18 mouse cellular contexts compared by ENCODE assay signal in the genomic region with DNA sequence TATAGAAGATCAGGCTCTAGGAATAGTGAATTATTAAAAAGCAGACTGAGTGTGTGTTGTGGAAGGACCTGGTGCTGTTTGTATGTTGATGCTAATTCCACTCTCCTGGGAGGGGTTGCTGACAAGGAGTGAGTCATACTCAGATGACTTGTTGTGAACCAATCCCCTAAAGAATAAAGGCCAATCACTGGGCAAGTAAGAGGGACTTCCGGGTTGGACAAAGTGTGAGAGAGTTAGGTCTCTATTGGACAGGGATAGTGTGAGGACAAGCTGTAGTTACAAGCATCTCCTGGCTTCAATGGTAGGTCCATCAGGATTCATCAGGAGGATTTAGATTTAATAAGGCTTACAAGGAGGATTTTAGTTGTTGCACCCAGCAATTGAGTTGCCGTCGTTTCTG.
"Had no signal": no experiment of that assay in that cellular context is flagged by ENCODE, and none has a peak within 500 bp of the region (broad histone marks: within the 10 kb centered on the region; RNA-seq: fewer than 3 reads in every experiment).

No protein-coding gene starts in this region.

- H3K4me1 ChIP-seq: limb, embryonic 12.5 days; limb, embryonic 15.5 days; midbrain, embryonic 12.5 days; midbrain, embryonic 15.5 days; neural tube, embryonic 12.5 days; neural tube, embryonic 15.5 days; stomach, embryonic 15.5 days had no signal

- DNase-seq: kidney, postnatal 14 days; kidney, postnatal 4 days; left cerebral cortex, postnatal 4 days; liver, postnatal 0 days; lung, embryonic 14.5 days; right cerebral cortex, postnatal 25 days; spleen, adult 18-20 months; thymus, postnatal 25 days had no signal

- H3K4me3 ChIP-seq: kidney, embryonic 15.5 days; limb, embryonic 12.5 days; limb, embryonic 15.5 days; midbrain, embryonic 12.5 days; midbrain, embryonic 15.5 days; neural tube, embryonic 12.5 days; neural tube, embryonic 15.5 days; stomach, embryonic 15.5 days had no signal

- H3K27ac ChIP-seq: kidney, embryonic 15.5 days; limb, embryonic 12.5 days; limb, embryonic 15.5 days; liver, embryonic 14.5 days; macrophage; midbrain, embryonic 12.5 days; midbrain, embryonic 15.5 days; neural tube, embryonic 12.5 days; neural tube, embryonic 15.5 days; stomach, embryonic 15.5 days had no signal
